Mouse (Mus musculus): ENCODE measurements at regions not wholly inside any gene's neighbourhood (a gene's known extent, or its start where the extent isn't known, plus 50 kb on each side); places are given as distances from the start of the nearest gene placed in this dataset.
A peak's percentile ranks its signal among the peaks of the same experiment; 100 is the strongest.

DNA sequence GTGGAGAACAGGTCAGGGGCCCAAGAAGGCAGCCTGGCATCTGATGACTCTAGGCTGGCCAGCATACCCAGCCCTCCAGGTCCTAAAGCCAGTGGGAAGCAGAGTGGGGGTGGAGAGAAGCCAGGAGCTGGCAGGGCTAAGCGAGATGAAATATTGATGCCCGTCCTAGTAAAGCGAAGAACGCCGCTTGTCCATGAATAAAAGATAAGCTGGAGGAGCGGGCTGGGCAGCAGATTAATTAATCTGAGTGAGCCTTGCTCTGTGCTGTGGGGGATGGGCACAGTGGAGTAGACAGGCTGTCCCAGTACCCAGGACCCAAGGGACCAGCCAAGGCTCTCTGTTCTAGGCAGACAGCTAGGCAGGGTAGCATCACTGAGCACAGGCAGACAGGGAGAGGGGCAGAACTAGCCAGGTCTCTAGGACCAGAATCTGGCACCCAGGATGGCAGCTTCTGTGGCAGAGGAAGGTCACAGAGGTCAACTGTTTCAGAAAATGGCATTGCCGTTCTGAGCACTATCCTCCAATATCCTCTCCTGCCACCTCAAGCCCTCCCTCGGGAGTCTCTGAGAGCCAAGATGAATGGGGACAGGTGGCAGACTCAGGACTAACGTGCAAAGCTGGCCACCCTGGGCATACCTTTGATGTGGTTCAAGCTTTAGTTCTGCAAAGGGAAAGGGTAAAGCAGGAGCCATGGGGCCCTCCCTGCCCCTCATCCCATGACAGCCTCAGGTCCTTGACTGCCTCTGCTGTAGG, 73.0 kb upstream of the Thy1 start:
- H3K27ac ChIP-seq = no peak overlapping the region
- no peaks in the 10 kb centered on the region for H3K9me3 ChIP-seq
- no peaks in the 10 kb centered on the region for H3K4me1 ChIP-seq
- 63% methylated on average over 9 of the region's 9 CpGs for WGBS
- no peak for DNase-seq (ENCODE audit: low spot score)
- H3K27me3 ChIP-seq (ENCODE audit: insufficient read depth, poor library complexity, severe bottlenecking) = peaks cover 11% of the 10 kb centered on the region; the same call in 1 of the 2 replicates
- H3K4me3 ChIP-seq = no peak overlapping the region
- H3K36me3 ChIP-seq = no peaks in the 10 kb centered on the region

DNA sequence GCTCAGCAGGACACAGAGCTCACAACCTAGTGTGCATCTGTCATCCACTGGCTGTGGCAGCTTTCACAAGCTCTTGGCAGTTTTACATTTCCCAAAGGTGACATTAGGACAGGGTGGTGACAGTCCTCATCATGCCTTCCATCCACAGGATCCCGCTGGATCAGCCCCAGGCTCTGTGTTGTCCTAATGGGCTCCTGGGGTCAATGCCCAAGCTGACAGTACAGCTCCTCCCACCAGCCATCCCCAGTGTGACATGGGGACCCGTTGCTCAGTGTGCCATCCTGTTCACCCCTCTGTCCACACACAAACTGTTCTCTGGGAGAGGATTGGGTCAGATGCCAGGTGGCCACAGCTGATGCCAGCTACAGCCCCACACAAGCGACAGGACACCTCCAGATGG, 72.3 kb upstream of the Thy1 start:
- Histone ChIP-seq H3K36me3 (no peaks in the 10 kb centered on the region), H3K4me3 (no peak overlapping the region), H3K4me1 (no peaks in the 10 kb centered on the region), H3K27me3 (ENCODE audit: insufficient read depth, poor library complexity, severe bottlenecking) (peaks cover 11% of the 10 kb centered on the region; the same call in 1 of the 2 replicates), H3K9me3 (no peaks in the 10 kb centered on the region), H3K27ac (no peak overlapping the region)
- WGBS = 52% methylated on average over 3 of the region's 3 CpGs
- DNase-seq (ENCODE audit: low spot score) = no peak

DNA sequence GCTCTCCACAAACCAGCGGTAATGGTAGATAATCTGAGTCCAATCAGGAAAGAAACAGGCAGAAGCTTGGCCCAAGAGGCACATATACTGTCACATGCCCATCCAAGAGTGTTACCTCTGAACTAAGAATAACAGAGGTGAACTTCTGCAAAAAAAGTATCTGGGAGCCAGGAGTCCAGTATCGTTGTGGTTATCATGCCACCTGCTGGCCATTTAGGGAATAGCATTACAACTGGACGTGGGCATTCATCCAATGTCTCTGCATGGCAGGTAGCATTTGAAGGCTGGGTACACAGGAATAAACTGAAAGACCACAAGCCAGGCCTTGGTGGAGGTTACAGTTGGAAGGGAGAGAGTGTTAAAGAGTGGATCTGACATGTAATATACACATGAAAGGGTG, 70.9 kb upstream of the Thy1 start:
- no peak overlapping the region for H3K4me3 ChIP-seq
- no peak for DNase-seq (ENCODE audit: low spot score)
- H3K9me3 ChIP-seq = no peaks in the 10 kb centered on the region
- 10% methylated on average over 3 of the region's 3 CpGs for WGBS
- no peaks in the 10 kb centered on the region for H3K4me1 ChIP-seq
- peaks cover 11% of the 10 kb centered on the region; the same call in 1 of the 2 replicates for H3K27me3 ChIP-seq (ENCODE audit: insufficient read depth, poor library complexity, severe bottlenecking)
- H3K36me3 ChIP-seq = no peaks in the 10 kb centered on the region
- no peak overlapping the region for H3K27ac ChIP-seq

DNA sequence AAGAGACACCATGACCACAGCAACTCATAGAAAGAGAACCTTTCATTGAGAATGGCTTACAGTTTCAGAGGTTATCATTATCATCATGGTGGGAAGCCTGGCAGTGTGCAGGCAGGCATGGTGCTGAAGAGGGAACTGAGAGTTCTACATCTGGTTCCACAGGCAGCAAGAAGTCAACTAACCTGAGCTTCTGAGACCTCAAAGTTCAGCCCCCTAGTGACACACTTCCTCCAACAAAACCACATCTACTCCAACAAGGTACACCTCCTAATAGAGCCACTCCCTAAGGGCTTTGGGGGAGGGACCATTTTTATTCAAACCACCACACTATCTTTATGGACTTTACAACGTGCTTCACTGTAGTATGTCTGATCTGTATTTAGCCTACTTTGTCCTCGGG, 67.8 kb upstream of the Thy1 start:
- 47% methylated on average over 2 of the region's 2 CpGs for WGBS
- Histone ChIP-seq H3K27me3 (ENCODE audit: insufficient read depth, poor library complexity, severe bottlenecking) (peaks cover 5% of the 10 kb centered on the region; the same call in 1 of the 2 replicates), H3K27ac (no peak overlapping the region), H3K36me3 (no peaks in the 10 kb centered on the region), H3K9me3 (no peaks in the 10 kb centered on the region), H3K4me3 (no peak overlapping the region), H3K4me1 (no peaks in the 10 kb centered on the region)
- no peak for DNase-seq (ENCODE audit: low spot score)

DNA sequence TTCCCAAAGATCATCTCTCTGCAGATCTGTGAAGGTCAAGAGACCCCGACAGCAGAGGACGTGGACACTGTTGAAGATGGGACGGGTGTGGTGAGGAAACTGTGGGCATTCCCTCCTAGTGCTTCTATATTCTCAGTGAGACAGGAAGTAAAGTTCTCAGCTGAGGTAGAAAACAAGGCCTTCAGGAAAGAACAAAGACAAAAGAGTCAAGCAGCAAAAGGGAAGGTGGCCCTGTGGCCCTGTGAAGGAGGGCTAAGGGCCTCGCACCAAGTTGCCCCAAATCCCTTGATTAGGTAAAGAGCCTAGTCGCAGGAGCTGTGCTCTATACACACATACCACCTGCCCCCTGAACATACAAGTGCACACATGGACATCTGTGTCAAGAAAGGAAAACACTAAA, 66.8 kb upstream of the Thy1 start:
- no peaks in the 10 kb centered on the region for H3K9me3 ChIP-seq
- H3K4me3 ChIP-seq = no peak overlapping the region
- no peak overlapping the region for H3K27ac ChIP-seq
- WGBS = 86% methylated on average over 5 of the region's 5 CpGs
- no peak for DNase-seq (ENCODE audit: low spot score)
- H3K36me3 ChIP-seq = no peaks in the 10 kb centered on the region
- H3K27me3 ChIP-seq (ENCODE audit: insufficient read depth, poor library complexity, severe bottlenecking) = peaks cover 8% of the 10 kb centered on the region; the same call in 1 of the 2 replicates
- H3K4me1 ChIP-seq = no peaks in the 10 kb centered on the region

DNA sequence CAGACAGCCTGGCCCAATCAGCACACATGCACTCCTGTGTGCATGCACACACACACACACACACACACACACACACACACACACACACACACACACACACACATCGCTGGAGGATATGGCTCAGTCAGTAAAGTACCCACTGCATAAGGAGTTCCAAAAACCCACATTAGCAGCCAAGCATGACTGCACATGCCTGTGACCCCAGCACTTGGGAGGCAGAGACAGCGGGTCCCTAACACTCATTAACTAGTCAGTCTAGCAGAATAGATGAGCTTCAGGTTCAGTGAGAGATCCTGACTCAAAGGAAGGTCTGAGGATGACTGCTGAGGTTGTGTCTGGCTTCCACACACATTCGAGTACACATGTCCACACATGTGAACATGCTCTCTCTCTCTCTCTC, 65.4 kb upstream of the Thy1 start:
- Histone ChIP-seq H3K4me1 (no peaks in the 10 kb centered on the region), H3K9me3 (no peaks in the 10 kb centered on the region), H3K36me3 (no peaks in the 10 kb centered on the region), H3K27me3 (ENCODE audit: insufficient read depth, poor library complexity, severe bottlenecking) (peaks cover 9% of the 10 kb centered on the region; the same call in 1 of the 2 replicates), H3K27ac (no peak overlapping the region), H3K4me3 (no peak overlapping the region)
- no peak for DNase-seq (ENCODE audit: low spot score)
- WGBS = 69% methylated on average over 3 of the region's 3 CpGs

DNA sequence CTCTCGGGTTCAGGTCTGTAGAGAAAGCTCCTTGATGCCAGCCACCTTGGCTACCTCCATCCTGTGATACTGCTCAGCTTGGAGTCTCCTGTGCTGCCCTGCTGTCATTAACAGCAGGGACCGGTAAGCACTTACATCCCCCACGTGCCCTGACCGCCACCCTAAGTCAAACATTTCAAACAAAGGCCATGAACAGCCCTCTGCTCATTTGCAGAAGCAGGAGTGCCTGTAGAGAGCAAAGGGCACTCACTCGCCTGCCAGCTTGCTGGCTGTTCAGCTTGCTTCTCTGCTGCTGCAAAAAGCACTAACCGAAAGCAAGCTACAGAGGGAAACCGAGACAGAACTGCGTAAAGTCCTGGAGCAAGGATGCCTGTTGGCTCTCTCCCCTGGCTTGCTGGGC, 61.8 kb upstream of the Thy1 start:
- H3K9me3 ChIP-seq = no peaks in the 10 kb centered on the region
- WGBS = 43% methylated on average over 8 of the region's 8 CpGs
- no peak overlapping the region for H3K27ac ChIP-seq
- H3K4me1 ChIP-seq = no peaks in the 10 kb centered on the region
- no peaks in the 10 kb centered on the region for H3K36me3 ChIP-seq
- no peak for DNase-seq (ENCODE audit: low spot score)
- no peak overlapping the region for H3K4me3 ChIP-seq
- peaks cover 9% of the 10 kb centered on the region; the same call in 1 of the 2 replicates for H3K27me3 ChIP-seq (ENCODE audit: insufficient read depth, poor library complexity, severe bottlenecking)

DNA sequence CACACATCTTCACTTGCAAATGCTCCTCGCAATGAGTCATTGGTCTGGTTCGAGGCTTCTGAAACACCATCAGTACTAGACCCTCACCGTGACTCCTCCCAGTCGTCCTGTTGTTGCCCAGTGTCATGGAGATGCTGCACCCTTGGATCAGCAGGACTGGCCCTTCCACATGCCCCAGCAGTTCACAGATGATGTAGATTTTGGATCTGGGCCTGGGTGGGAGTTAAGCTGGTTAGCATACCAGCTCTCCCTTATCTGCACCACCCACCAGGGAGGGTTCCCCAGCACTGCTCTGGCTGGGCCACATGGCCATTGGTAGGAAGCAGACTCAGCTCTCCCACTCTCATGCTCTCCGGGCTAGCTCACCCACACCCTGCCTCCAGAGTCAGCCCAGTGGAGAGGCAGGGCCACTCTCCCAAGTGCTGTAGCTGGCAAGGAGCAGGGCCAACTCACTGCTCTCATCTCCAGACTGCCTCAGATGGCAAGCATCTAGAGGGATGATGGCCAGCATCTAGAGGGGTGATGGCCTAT, 60.8 kb upstream of the Thy1 start:
- Histone ChIP-seq H3K9me3 (no peaks in the 10 kb centered on the region), H3K4me1 (no peaks in the 10 kb centered on the region), H3K36me3 (no peaks in the 10 kb centered on the region), H3K4me3 (no peak overlapping the region), H3K27me3 (ENCODE audit: insufficient read depth, poor library complexity, severe bottlenecking) (peaks cover 9% of the 10 kb centered on the region; the same call in 1 of the 2 replicates), H3K27ac (no peak overlapping the region)
- WGBS = 54% methylated on average over 5 of the region's 5 CpGs
- no peak for DNase-seq (ENCODE audit: low spot score)

DNA sequence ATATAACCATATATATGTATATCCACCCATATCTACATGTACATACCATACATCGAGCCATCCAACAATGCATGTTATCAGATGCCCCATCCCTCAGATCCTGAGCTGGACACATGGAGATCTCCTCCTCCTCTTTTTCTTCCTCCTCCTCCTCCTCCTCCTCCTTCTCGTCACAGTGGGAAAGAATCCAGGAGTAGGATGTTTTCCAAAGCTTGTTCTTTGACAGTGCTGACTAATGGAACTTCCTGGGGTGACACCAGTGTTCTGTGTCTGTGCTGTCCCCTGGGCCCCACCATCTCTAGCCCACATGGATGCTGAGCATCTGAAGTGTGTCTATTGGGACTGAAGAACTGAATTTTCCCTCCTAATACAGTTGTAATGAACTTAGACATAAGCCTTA, 60.0 kb upstream of the Thy1 start:
- H3K36me3 ChIP-seq = no peaks in the 10 kb centered on the region
- no peak overlapping the region for H3K4me3 ChIP-seq
- H3K27ac ChIP-seq = no peak overlapping the region
- 63% methylated on average over 2 of the region's 2 CpGs for WGBS
- DNase-seq (ENCODE audit: low spot score) = no peak
- H3K4me1 ChIP-seq = peaks cover 6% of the 10 kb centered on the region; the same call in 1 of the 2 replicates
- H3K27me3 ChIP-seq (ENCODE audit: insufficient read depth, poor library complexity, severe bottlenecking) = peaks cover 9% of the 10 kb centered on the region; the same call in 1 of the 2 replicates
- no peaks in the 10 kb centered on the region for H3K9me3 ChIP-seq

DNA sequence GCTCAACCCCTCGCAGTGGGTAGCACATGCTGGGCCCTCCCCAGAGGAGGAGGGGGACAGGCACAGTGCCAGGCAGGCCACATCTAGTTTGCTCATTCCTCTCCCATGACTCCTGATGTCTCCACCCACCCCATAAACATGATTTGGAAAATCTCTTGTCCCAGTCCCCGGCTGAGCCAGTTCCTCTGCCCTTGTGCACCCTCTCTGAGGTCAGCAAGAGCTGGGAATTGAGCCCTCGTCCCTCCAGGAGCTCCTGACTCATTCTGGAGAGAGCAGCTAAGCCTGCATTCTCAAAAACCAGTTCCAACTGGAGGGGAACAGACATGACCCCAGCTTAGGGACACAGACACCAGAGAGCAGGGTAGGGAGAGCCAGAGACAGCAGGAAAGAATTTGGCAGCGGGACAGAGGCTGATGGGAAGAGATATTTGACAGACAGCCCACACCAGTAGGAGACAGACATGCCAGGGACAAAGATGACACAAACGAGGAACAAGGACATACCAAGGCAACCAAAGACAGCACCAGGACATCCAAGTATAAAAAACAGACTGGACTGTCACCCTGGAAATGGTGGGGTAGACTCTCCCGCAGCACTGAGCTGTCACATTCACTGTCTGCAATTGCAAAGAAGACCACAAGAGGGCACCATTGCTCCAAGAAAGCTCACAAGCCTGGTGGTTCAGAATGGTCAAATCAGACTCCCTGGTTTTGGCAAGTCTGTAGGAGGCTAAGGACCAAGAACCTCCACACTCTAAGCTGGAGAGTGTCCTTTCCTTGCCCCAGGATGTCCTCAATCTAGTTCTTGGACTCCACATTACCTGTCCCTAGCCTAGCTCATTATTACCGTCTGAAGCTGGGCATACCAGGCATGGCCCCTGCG, 58.8 kb upstream of the Thy1 start:
- Histone ChIP-seq H3K4me3 (no peak overlapping the region), H3K36me3 (no peaks in the 10 kb centered on the region), H3K27me3 (ENCODE audit: insufficient read depth, poor library complexity, severe bottlenecking) (peaks cover 9% of the 10 kb centered on the region; the same call in 1 of the 2 replicates), H3K27ac (no peak overlapping the region), H3K4me1 (peaks cover 17% of the 10 kb centered on the region), H3K9me3 (no peaks in the 10 kb centered on the region)
- WGBS = 41% methylated on average over 8 of the region's 8 CpGs
- DNase-seq (ENCODE audit: low spot score) = peak; percentile 90

DNA sequence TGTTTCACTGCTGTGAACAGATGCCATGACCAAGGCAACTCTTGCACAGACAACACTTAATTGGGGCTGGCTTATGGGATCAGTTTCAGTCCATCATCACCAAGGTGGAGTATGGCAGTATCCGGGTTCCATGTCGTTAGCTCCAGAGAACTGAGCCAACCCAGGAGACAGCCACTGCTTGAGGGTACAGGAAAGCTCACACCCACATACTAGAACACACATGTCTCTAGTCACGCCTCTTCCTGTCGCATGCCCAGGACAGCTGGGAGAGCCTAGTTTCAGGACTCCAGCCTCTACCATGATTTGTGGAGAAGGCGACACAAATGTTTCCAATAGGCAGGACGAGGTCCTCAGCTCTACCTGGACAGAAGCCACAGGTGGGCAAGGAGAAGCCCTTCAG, 55.2 kb upstream of the Thy1 start:
- Histone ChIP-seq H3K4me1 (peaks cover 25% of the 10 kb centered on the region), H3K27ac (no peak overlapping the region), H3K27me3 (ENCODE audit: insufficient read depth, poor library complexity, severe bottlenecking) (no peaks in the 10 kb centered on the region), H3K4me3 (no peak overlapping the region), H3K9me3 (no peaks in the 10 kb centered on the region), H3K36me3 (no peaks in the 10 kb centered on the region)
- no peak for DNase-seq (ENCODE audit: low spot score)
- 88% methylated on average over 6 of the region's 6 CpGs for WGBS

DNA sequence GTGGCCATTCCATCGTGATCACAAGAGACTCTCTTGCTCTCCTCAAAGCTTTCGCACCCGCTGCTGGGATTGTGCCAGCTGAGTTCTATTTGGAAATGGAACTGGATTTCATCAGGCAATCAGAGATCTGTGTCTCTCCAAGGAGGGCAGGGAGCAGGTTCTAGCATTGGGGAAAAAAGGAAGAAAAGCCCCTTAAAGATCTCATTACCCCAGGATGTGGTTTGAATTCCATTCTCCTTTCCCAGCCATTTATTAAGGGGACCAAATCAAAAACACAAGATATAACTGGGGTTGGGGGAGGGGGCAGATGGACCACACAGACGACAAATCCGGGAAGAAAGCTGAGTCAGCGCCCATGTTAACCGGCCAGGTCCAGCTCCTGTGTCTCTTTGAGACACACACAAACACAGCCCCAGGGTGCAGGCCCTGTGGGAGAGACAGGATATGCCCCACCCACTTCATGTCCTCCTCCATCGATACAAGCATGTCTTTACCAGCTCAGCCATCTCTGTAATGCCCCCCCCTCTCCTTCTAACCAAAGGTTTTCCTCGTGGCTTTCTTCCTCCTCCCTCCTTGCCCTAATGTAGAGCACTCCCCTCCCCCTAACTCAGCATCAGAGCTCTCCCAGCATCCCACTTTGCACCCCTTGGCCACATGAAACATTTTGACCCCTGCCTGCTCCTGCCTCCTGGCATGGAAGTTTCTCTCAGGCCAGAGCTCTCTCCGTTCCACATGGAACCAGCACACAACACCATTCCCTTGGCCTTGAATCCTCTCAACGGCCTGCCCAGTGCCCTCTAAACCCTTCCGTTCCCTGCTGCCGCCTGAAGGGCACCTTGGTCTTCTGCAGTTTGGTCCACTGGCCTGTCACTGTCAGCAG, 54.0 kb upstream of the Thy1 start:
- Histone ChIP-seq H3K9me3 (no peaks in the 10 kb centered on the region), H3K4me3 (no peak overlapping the region), H3K36me3 (no peaks in the 10 kb centered on the region), H3K27me3 (ENCODE audit: insufficient read depth, poor library complexity, severe bottlenecking) (no peaks in the 10 kb centered on the region), H3K27ac (peak overlapping the region; percentile 52), H3K4me1 (peaks cover 38% of the 10 kb centered on the region)
- 40% methylated on average over 13 of the region's 13 CpGs for WGBS
- no peak for DNase-seq (ENCODE audit: low spot score)

All from heart, embryonic 10.5 days (tissue).